Mouse (Mus musculus) hindbrain, embryonic 11.5 days (tissue): ENCODE measurements at regions not wholly inside any gene's neighbourhood (a gene's known extent, or its start where the extent isn't known, plus 50 kb on each side); places are given as distances from the start of the nearest gene placed in this dataset.
"Not testable (repeated sequence)": the region's sequence is repeated elsewhere in the genome, so short reads cannot be mapped to it uniquely, and the experiment has no call there.

ENCODE experiments used
- ATAC-seq: fragments of 200-750 bp; cut with Nextera tagmentation; 2 replicates; pipeline ENCODE4 v1.8.0; 2017; ENCODE audit warnings: mild to moderate bottlenecking, moderate TSS enrichment, moderate library complexity; ENCODE audit not compliant: low FRiP score
- DNase-seq: peaks from one replicate; pipeline ENCODE4 v3.0.0-alpha.2; 2015; ENCODE audit warnings: low spot score
- H3K27ac ChIP-seq: fragments of 300-500 bp; sonication (generic); 2 replicates; pipeline ENCODE4 v1.5.1; 2014; ENCODE audit warnings: mild to moderate bottlenecking, low read depth, low read length
- H3K27me3 ChIP-seq: fragments of 300-500 bp; sonication (generic); 2 replicates; pipeline ENCODE4 v1.6.1; 2014; ENCODE audit warnings: mild to moderate bottlenecking, low read length, moderate library complexity, mixed read lengths; ENCODE audit not compliant: control insufficient read depth, insufficient read depth
- H3K36me3 ChIP-seq: fragments of 300-500 bp; sonication (generic); 2 replicates; pipeline ENCODE4 v1.6.1; 2014; ENCODE audit warnings: mild to moderate bottlenecking, low read length, moderate library complexity, mixed read lengths; ENCODE audit not compliant: control insufficient read depth, insufficient read depth
- H3K4me1 ChIP-seq: fragments of 300-500 bp; sonication (generic); replicated peaks from 2 replicates; pipeline ENCODE4 v1.6.1; 2014; ENCODE audit warnings: low read length, mixed read lengths; ENCODE audit not compliant: control insufficient read depth, insufficient read depth
- H3K4me2 ChIP-seq: fragments of 300-500 bp; sonication (generic); replicated peaks from 2 replicates; pipeline ENCODE4 v1.6.1; 2014; ENCODE audit warnings: mild to moderate bottlenecking, low read depth, low read length
- H3K4me3 ChIP-seq: fragments of 300-500 bp; sonication (generic); 2 replicates; pipeline ENCODE4 v1.5.1; 2014; ENCODE audit warnings: low read depth, low read length
- H3K9ac ChIP-seq: fragments of 300-500 bp; sonication (generic); 2 replicates; pipeline ENCODE4 v1.6.1; 2014; ENCODE audit warnings: low read depth, low read length
- H3K9me3 ChIP-seq: fragments of 300-500 bp; sonication (generic); 2 replicates; pipeline ENCODE4 v1.6.1; 2016; ENCODE audit warnings: low read length; ENCODE audit not compliant: control insufficient read depth
- WGBS: fragments of 180-500 bp; shearing (Covaris S2); extraction: QIAGEN DNeasy Blood & Tissue Kit; methylation state at CpG from one replicate; pipeline ENCODE4 v1.1.7; 2014; 5-methylcytosine and 5-hydroxymethylcytosine counted together

DNA sequence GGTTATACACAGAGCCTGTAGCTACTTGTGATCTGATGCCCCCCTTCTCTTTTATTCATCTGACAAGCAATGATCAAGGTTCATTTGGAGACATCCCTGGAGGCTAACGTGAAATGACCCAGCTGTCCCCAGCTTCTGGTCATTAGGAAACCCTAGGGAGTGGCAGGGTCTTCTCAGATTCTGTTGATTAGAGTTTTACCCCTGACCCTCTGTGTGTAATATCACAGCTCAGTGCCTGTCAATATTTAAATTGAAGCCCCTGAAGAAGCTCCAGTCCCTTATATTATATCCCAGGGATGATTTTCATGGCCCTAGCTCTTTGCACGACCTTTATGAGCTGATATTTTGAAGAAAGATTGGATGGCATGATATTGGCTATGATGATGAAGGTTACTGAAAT, 508.5 kb upstream of the Igfbp7 start:
- peak; percentile 80 for ATAC-seq
- Histone ChIP-seq H3K9ac (no peak overlapping the region), H3K27ac (no peak overlapping the region), H3K27me3 (no peaks in the 10 kb centered on the region), H3K36me3 (no peaks in the 10 kb centered on the region), H3K4me3 (no peak overlapping the region), H3K9me3 (no peaks in the 10 kb centered on the region), H3K4me2 (no peak overlapping the region), H3K4me1 (no peaks in the 10 kb centered on the region)
- DNase-seq = peak; percentile 40
- 53% methylated on average over 2 of the region's 2 CpGs for WGBS

DNA sequence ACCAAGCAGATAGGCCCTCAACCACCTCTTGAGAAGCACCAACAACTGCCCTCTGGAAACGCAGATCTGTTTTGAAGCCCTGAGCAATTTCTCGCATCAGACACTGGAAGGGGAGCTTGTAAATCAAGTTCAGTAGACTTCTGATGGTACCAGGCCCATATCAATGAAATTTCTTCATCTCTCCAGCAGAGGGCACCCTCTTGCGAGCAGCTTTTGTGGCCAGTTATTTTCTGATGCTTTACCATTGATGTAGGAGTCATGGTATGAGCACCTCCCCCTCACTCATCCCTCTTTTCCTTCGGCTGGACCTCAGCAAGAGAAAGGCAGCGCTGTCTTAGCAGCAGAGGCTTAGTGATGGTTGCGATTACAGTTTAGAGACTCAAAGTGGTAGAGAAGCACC, 501.4 kb upstream of the Igfbp7 start:
- no peak overlapping the region for H3K4me2 ChIP-seq
- ATAC-seq (no peak), DNase-seq (peak; percentile 37)
- H3K9ac ChIP-seq = no peak overlapping the region
- H3K4me1 ChIP-seq = no peaks in the 10 kb centered on the region
- H3K9me3 ChIP-seq = no peaks in the 10 kb centered on the region
- no peaks in the 10 kb centered on the region for H3K27me3 ChIP-seq
- no peak overlapping the region for H3K4me3 ChIP-seq
- 53% methylated on average over 6 of the region's 6 CpGs for WGBS
- H3K36me3 ChIP-seq = no peaks in the 10 kb centered on the region
- H3K27ac ChIP-seq = no peak overlapping the region

DNA sequence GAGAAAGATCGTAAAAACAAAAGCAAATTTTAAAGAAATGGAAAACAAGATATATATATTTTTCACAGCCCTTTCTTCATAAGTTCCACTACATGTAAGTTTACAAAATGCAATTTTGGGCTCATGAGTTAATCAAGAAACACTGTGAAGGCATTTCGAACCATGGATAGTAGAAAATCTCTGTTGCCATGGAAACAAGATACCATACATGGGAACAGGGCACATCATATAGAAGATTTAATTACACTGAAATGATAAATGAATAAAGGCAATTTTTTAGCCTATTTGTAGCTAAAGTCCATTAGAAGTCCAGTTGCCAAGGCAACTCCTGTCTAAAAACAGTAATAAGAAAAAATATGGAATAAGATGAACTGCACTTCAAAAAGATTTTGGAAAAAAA, 484.2 kb upstream of the Igfbp7 start:
- not testable (repeated sequence) for H3K27ac ChIP-seq, DNase-seq, ATAC-seq, H3K9me3 ChIP-seq, H3K27me3 ChIP-seq, H3K9ac ChIP-seq, H3K36me3 ChIP-seq, H3K4me1 ChIP-seq, H3K4me3 ChIP-seq, H3K4me2 ChIP-seq
- 83% methylated on average over 2 of the region's 2 CpGs for WGBS

DNA sequence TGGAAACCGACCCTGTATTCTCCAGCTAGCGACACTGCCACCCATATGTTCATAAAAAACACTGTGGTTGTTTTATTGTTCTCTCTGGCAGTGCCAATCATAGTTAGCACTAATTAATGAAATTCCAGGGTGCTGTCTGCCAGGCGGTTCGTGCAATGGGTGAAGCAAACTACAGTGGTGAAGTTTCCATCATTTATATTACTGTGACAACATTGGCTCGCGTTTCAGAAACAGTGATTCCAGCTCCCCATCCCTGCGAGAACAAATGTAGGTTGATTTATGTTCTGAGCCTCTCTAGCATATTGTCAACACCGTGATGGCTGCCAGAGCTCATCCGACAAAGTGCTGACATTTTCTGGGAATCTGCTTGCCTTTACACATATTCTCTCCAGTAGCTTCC, 480.7 kb upstream of the Igfbp7 start:
- ATAC-seq = no peak
- Histone ChIP-seq H3K9ac (no peak overlapping the region), H3K4me3 (no peak overlapping the region), H3K27ac (no peak overlapping the region), H3K27me3 (no peaks in the 10 kb centered on the region), H3K36me3 (no peaks in the 10 kb centered on the region), H3K4me2 (no peak overlapping the region), H3K4me1 (no peaks in the 10 kb centered on the region), H3K9me3 (no peaks in the 10 kb centered on the region)
- DNase-seq = no peak
- WGBS = 83% methylated on average over 9 of the region's 9 CpGs

DNA sequence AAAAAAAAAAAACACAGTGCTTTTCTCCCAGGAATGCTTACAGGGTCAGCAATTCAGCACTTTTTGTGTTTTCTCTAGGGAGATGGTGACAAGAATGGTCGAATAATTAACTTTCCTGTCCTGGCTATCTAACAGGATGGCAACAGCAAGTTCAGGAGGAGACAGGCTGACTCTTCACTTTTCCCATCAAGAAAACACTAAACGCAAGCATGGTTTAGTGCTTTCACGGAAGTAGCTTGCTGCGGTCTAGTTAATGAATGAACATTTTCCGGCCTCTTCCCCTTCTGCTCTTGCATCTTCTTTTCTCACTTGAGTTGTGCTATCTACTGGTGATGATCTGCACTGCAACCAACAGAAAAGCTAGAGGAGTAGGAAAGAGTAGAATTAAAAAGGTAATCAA, 463.6 kb upstream of the Igfbp7 start:
- no peaks in the 10 kb centered on the region for H3K36me3 ChIP-seq
- H3K4me2 ChIP-seq = no peak overlapping the region
- ATAC-seq (no peak), DNase-seq (no peak)
- no peak overlapping the region for H3K27ac ChIP-seq
- no peaks in the 10 kb centered on the region for H3K9me3 ChIP-seq
- 75% methylated on average over 5 of the region's 5 CpGs for WGBS
- H3K4me1 ChIP-seq = no peaks in the 10 kb centered on the region
- no peaks in the 10 kb centered on the region for H3K27me3 ChIP-seq
- H3K9ac ChIP-seq = no peak overlapping the region
- no peak overlapping the region for H3K4me3 ChIP-seq

DNA sequence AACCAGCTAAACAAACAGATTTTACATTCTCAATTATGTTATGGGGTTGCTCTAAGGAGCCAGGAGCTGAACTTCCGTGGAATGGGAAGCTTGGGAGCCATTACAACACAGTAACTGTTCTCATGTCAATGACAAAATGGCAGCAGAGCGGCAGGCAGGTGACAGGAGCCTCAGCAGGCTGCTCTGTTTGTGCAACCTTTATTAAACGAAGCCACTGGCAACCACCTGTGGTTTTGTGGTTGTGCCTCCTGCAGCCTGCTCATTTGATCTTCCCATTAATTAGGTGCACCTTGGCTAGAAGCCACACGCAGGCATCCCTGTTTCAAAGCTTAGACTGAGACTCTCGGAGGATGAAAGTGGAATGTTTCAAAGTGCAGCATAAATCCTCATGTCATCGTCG, 457.5 kb upstream of the Igfbp7 start:
- no peak overlapping the region for H3K27ac ChIP-seq
- H3K9ac ChIP-seq = no peak overlapping the region
- H3K4me3 ChIP-seq = no peak overlapping the region
- no peaks in the 10 kb centered on the region for H3K9me3 ChIP-seq
- ATAC-seq = no peak
- H3K27me3 ChIP-seq = no peaks in the 10 kb centered on the region
- no peaks in the 10 kb centered on the region for H3K36me3 ChIP-seq
- no peak overlapping the region for H3K4me2 ChIP-seq
- no peaks in the 10 kb centered on the region for H3K4me1 ChIP-seq
- DNase-seq = no peak
- 72% methylated on average over 7 of the region's 7 CpGs for WGBS

DNA sequence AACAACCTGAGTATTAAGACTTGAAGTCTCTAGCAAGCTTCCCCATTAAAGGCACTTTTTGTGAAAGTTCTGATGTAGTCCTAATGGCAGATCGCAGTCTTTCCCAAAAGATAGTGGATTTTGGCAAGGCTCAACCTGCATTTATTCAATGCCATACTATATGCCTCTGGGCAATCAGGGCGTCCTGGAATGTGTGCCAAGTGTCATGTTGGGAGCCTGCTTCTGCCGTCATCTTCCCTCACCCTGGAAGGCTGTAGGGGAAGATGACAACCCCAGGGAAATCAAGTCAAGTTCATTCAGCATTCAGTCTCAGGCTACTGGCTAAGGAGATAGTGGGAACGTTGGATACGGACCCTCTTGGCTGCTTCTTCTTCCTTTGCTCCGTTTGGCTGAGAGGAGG, 447.4 kb upstream of the Igfbp7 start:
- Histone ChIP-seq H3K4me2 (no peak overlapping the region), H3K9me3 (no peaks in the 10 kb centered on the region), H3K4me3 (no peak overlapping the region), H3K4me1 (no peaks in the 10 kb centered on the region), H3K36me3 (no peaks in the 10 kb centered on the region), H3K9ac (no peak overlapping the region), H3K27ac (no peak overlapping the region), H3K27me3 (no peaks in the 10 kb centered on the region)
- no peak for DNase-seq
- no peak for ATAC-seq
- 91% methylated on average over 6 of the region's 6 CpGs for WGBS

DNA sequence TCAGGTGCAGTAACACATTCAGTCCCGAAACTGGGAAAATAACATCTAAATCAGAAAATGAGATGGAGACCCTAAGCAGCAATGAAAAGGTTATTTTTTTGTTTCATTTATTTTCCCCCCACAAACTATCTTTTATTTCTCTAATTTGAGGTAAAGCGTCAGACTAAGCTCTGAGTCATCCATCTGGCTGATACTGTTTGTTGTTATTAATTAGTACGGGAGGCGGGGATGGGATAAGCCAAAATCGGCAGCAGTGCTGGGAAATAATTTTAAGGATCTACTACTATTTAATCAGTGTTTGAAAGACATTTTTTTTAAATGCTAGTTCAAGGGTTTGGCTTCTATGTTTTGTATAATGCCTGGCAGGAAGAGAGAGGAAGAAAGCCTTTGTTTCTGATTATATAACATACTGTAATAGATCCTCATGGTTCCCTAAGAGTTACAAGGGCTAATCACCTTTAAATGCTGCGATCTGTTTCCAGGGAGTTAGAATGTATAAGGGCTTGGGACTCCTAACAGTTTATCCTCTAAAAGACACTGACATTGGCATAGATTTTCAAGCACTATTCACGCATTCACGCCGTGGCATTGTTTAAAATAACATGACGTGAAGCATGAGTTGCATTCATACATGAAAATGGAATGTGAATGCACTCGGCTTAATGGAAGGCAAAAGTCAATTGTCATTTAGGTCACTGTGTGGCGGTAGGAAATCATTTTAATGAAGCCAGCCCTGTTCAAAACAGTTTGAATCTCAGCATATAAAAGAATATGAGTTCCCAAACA, 446.4 kb upstream of the Igfbp7 start:
- Histone ChIP-seq H3K4me3 (no peak overlapping the region), H3K4me1 (no peaks in the 10 kb centered on the region), H3K27me3 (no peaks in the 10 kb centered on the region), H3K36me3 (no peaks in the 10 kb centered on the region), H3K27ac (no peak overlapping the region), H3K4me2 (no peak overlapping the region), H3K9me3 (no peaks in the 10 kb centered on the region), H3K9ac (no peak overlapping the region)
- ATAC-seq = no peak
- 82% methylated on average over 12 of the region's 12 CpGs for WGBS
- no peak for DNase-seq

DNA sequence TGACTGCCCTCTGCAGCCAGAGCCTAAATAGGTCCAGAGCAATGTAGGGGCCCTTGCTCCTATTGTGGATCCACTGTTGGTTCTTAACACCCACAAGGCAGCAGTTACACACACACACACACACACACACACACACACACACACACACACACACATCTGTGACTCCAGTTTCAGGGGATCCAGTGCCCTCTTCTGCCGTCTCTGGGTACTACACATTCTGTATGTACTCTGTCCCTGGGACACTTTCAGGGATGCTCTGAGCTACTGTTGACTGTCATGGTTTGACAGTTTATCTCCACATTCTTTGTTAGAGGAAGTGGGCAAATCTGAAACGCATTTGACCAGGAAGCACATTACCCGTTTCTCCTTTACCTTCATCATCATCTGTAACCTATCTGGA, 443.8 kb upstream of the Igfbp7 start:
- ATAC-seq = no peak
- WGBS = 92% methylated on average over 3 of the region's 3 CpGs
- no peak overlapping the region for H3K27ac ChIP-seq

More for the DNA sequence above, 443.8 kb upstream of the Igfbp7 start:
- Histone ChIP-seq H3K36me3 (no peaks in the 10 kb centered on the region), H3K4me2 (no peak overlapping the region), H3K9me3 (no peaks in the 10 kb centered on the region), H3K27me3 (no peaks in the 10 kb centered on the region), H3K9ac (no peak overlapping the region), H3K4me1 (no peaks in the 10 kb centered on the region), H3K4me3 (no peak overlapping the region)
- no peak for DNase-seq
